Mouse (Mus musculus): ENCODE measurements around the gene Ppp3ca. TPM values are rescaled to one million over a fixed set of nuclear protein-coding genes. Genes with fewer than 3 reads are reported as not detected.

Ppp3ca gene
- polyA plus RNA-seq, 1 experiment, result 29.4 TPM

- H3K9ac ChIP-seq (ENCODE audit: low read depth, poor library complexity, severe bottlenecking), result no peak overlapping the region
- H3K4me3 ChIP-seq (ENCODE audit: low read depth, low read length), result no peak overlapping the region
- H3K9me3 ChIP-seq (replicated peaks; ENCODE audit: control insufficient read depth, insufficient read depth, low read length, poor library complexity, severe bottlenecking), result no peaks in the 10 kb centered on the region
- no peaks in the 10 kb centered on the region for H3K4me1 ChIP-seq (ENCODE audit: control insufficient read depth, insufficient read depth, low read length)
- H3K27ac ChIP-seq (ENCODE audit: insufficient read depth, low read length), result no peak overlapping the region
- no peaks in the 10 kb centered on the region for H3K36me3 ChIP-seq (ENCODE audit: control insufficient read depth, insufficient read depth, low read length, poor library complexity, severe bottlenecking)
- no peaks in the 10 kb centered on the region for H3K27me3 ChIP-seq (ENCODE audit: control insufficient read depth, insufficient read depth, low read length, poor library complexity, severe bottlenecking)
- no peak for TF ChIP-seq EP300 (IDR thresholded peaks at IDR 0.05; ENCODE audit: insufficient read depth, low read depth, low read length)
- no peak for TF ChIP-seq CTCF (IDR thresholded peaks at IDR 0.05; ENCODE audit: low read depth, low read length)
- TF ChIP-seq POLR2A (IDR thresholded peaks at IDR 0.05; ENCODE audit: insufficient read depth, low read length), result no peak
Observed at GRCm38 (mm10) chr3:136756137-136756536, 86.2 kb downstream of the Ppp3ca start.

- Histone ChIP-seq H3K9ac (ENCODE audit: low read depth, poor library complexity, severe bottlenecking) (no peak overlapping the region), H3K36me3 (ENCODE audit: control insufficient read depth, insufficient read depth, low read length, poor library complexity, severe bottlenecking) (no peaks in the 10 kb centered on the region), H3K27me3 (ENCODE audit: control insufficient read depth, insufficient read depth, low read length, poor library complexity, severe bottlenecking) (no peaks in the 10 kb centered on the region), H3K4me3 (ENCODE audit: low read depth, low read length) (no peak overlapping the region), H3K4me1 (ENCODE audit: control insufficient read depth, insufficient read depth, low read length) (no peaks in the 10 kb centered on the region), H3K27ac (ENCODE audit: insufficient read depth, low read length) (no peak overlapping the region), H3K9me3 (replicated peaks; ENCODE audit: control insufficient read depth, insufficient read depth, low read length, poor library complexity, severe bottlenecking) (no peaks in the 10 kb centered on the region)
- TF ChIP-seq EP300 (IDR thresholded peaks at IDR 0.05; ENCODE audit: insufficient read depth, low read depth, low read length) (no peak), CTCF (IDR thresholded peaks at IDR 0.05; ENCODE audit: low read depth, low read length) (no peak), POLR2A (IDR thresholded peaks at IDR 0.05; ENCODE audit: insufficient read depth, low read length) (no peak)
Observed at GRCm38 (mm10) chr3:136759446-136759845, 89.5 kb downstream of the Ppp3ca start.

GRCm38 (mm10) chr3:136761292-136761978 is 91.5 kb downstream of the Ppp3ca start:
- no peaks in the 10 kb centered on the region for H3K36me3 ChIP-seq (ENCODE audit: control insufficient read depth, insufficient read depth, low read length, poor library complexity, severe bottlenecking)
- TF ChIP-seq EP300 (IDR thresholded peaks at IDR 0.05; ENCODE audit: insufficient read depth, low read depth, low read length), result no peak
- TF ChIP-seq CTCF (IDR thresholded peaks at IDR 0.05; ENCODE audit: low read depth, low read length), result no peak
- no peak for TF ChIP-seq POLR2A (IDR thresholded peaks at IDR 0.05; ENCODE audit: insufficient read depth, low read length)
- H3K9me3 ChIP-seq (replicated peaks; ENCODE audit: control insufficient read depth, insufficient read depth, low read length, poor library complexity, severe bottlenecking), result no peaks in the 10 kb centered on the region
- H3K4me3 ChIP-seq (ENCODE audit: low read depth, low read length), result no peak overlapping the region
- H3K27me3 ChIP-seq (ENCODE audit: control insufficient read depth, insufficient read depth, low read length, poor library complexity, severe bottlenecking), result no peaks in the 10 kb centered on the region
- no peak overlapping the region for H3K9ac ChIP-seq (ENCODE audit: low read depth, poor library complexity, severe bottlenecking)
- H3K4me1 ChIP-seq (ENCODE audit: control insufficient read depth, insufficient read depth, low read length), result no peaks in the 10 kb centered on the region
- no peak overlapping the region for H3K27ac ChIP-seq (ENCODE audit: insufficient read depth, low read length)

GRCm38 (mm10) chr3:136761979-136762341 is 92.0 kb downstream of the Ppp3ca start:
- Histone ChIP-seq H3K4me1 (ENCODE audit: control insufficient read depth, insufficient read depth, low read length) (no peaks in the 10 kb centered on the region), H3K36me3 (ENCODE audit: control insufficient read depth, insufficient read depth, low read length, poor library complexity, severe bottlenecking) (no peaks in the 10 kb centered on the region), H3K9me3 (replicated peaks; ENCODE audit: control insufficient read depth, insufficient read depth, low read length, poor library complexity, severe bottlenecking) (no peaks in the 10 kb centered on the region), H3K27me3 (ENCODE audit: control insufficient read depth, insufficient read depth, low read length, poor library complexity, severe bottlenecking) (no peaks in the 10 kb centered on the region), H3K4me3 (ENCODE audit: low read depth, low read length) (no peak overlapping the region), H3K27ac (ENCODE audit: insufficient read depth, low read length) (no peak overlapping the region), H3K9ac (ENCODE audit: low read depth, poor library complexity, severe bottlenecking) (no peak overlapping the region)
- TF ChIP-seq CTCF (IDR thresholded peaks at IDR 0.05; ENCODE audit: low read depth, low read length) (no peak), POLR2A (IDR thresholded peaks at IDR 0.05; ENCODE audit: insufficient read depth, low read length) (no peak), EP300 (IDR thresholded peaks at IDR 0.05; ENCODE audit: insufficient read depth, low read depth, low read length) (no peak)

GRCm38 (mm10) chr3:136763717-136764270 is 93.9 kb downstream of the Ppp3ca start:
- Histone ChIP-seq H3K27ac (ENCODE audit: insufficient read depth, low read length) (no peak overlapping the region), H3K9ac (ENCODE audit: low read depth, poor library complexity, severe bottlenecking) (no peak overlapping the region), H3K36me3 (ENCODE audit: control insufficient read depth, insufficient read depth, low read length, poor library complexity, severe bottlenecking) (no peaks in the 10 kb centered on the region), H3K4me3 (ENCODE audit: low read depth, low read length) (no peak overlapping the region), H3K9me3 (replicated peaks; ENCODE audit: control insufficient read depth, insufficient read depth, low read length, poor library complexity, severe bottlenecking) (no peaks in the 10 kb centered on the region), H3K27me3 (ENCODE audit: control insufficient read depth, insufficient read depth, low read length, poor library complexity, severe bottlenecking) (no peaks in the 10 kb centered on the region), H3K4me1 (ENCODE audit: control insufficient read depth, insufficient read depth, low read length) (no peaks in the 10 kb centered on the region)
- TF ChIP-seq EP300 (IDR thresholded peaks at IDR 0.05; ENCODE audit: insufficient read depth, low read depth, low read length), result no peak
- no peak for TF ChIP-seq CTCF (IDR thresholded peaks at IDR 0.05; ENCODE audit: low read depth, low read length)
- no peak for TF ChIP-seq POLR2A (IDR thresholded peaks at IDR 0.05; ENCODE audit: insufficient read depth, low read length)

- Histone ChIP-seq H3K4me1 (ENCODE audit: control insufficient read depth, insufficient read depth, low read length) (no peaks in the 10 kb centered on the region), H3K9ac (ENCODE audit: low read depth, poor library complexity, severe bottlenecking) (no peak overlapping the region), H3K4me3 (ENCODE audit: low read depth, low read length) (no peak overlapping the region), H3K27ac (ENCODE audit: insufficient read depth, low read length) (no peak overlapping the region), H3K27me3 (ENCODE audit: control insufficient read depth, insufficient read depth, low read length, poor library complexity, severe bottlenecking) (no peaks in the 10 kb centered on the region), H3K36me3 (ENCODE audit: control insufficient read depth, insufficient read depth, low read length, poor library complexity, severe bottlenecking) (no peaks in the 10 kb centered on the region), H3K9me3 (replicated peaks; ENCODE audit: control insufficient read depth, insufficient read depth, low read length, poor library complexity, severe bottlenecking) (no peaks in the 10 kb centered on the region)
- TF ChIP-seq CTCF (IDR thresholded peaks at IDR 0.05; ENCODE audit: low read depth, low read length), result no peak
- TF ChIP-seq POLR2A (IDR thresholded peaks at IDR 0.05; ENCODE audit: insufficient read depth, low read length), result no peak
- TF ChIP-seq EP300 (IDR thresholded peaks at IDR 0.05; ENCODE audit: insufficient read depth, low read depth, low read length), result no peak
Observed at GRCm38 (mm10) chr3:136765569-136765968, 95.6 kb downstream of the Ppp3ca start.

Data from ES-Bruce4 (cell line).